Mouse (Mus musculus): ENCODE results near the gene Gm9803. TPM values are rescaled to one million over a fixed set of nuclear protein-coding genes. Genes with fewer than 3 reads are reported as not detected.

Gene Gm9803
- polyA plus RNA-seq, 1 experiment from 2014 or later, result 14.3 TPM

GRCm38 (mm10) chr10:43561311-43561710, 37.4 kb downstream of the Gm9803 start:
- H3K36me3 ChIP-seq (ENCODE audit: control insufficient read depth, insufficient read depth, low read length), result no peaks in the 10 kb centered on the region
- TF ChIP-seq CTCF (IDR thresholded peaks at IDR 0.05; ENCODE audit: low read depth), result peak; percentile 16; the same call in 1 of the 2 replicates
- TF ChIP-seq EP300 (optimal IDR thresholded peaks at IDR 0.05), result no peak
- 92% methylated on average over 2 of the region's 2 CpGs for WGBS
- DNase-seq (ENCODE audit: low spot score) (no peak), ATAC-seq (ENCODE audit: low FRiP score, low TSS enrichment) (no peak)
- H3K4me3 ChIP-seq (ENCODE audit: low read depth, low read length), result no peak overlapping the region
- no peak overlapping the region for H3K9ac ChIP-seq (ENCODE audit: low read length)
- no peak overlapping the region for H3K4me2 ChIP-seq (replicated peaks; ENCODE audit: low read depth)
- H3K4me1 ChIP-seq (replicated peaks; ENCODE audit: control insufficient read depth, insufficient read depth), result no peaks in the 10 kb centered on the region
- H3K27me3 ChIP-seq (ENCODE audit: control insufficient read depth, insufficient read depth, low read length), result no peaks in the 10 kb centered on the region
- no peaks in the 10 kb centered on the region for H3K9me3 ChIP-seq (ENCODE audit: control insufficient read depth, low read length)
- no peak overlapping the region for H3K27ac ChIP-seq (replicated peaks)

Other genes starting within 250 kb of the Gm9803 start
- 0.61 and 0.97 TPM in 2 replicates for gene Bend3, start 45.3 kb upstream of the Gm9803 start, polyA plus RNA-seq (2015; fragmentation: Nextera tagmentation; extraction: Ambion mirVana)
- 47.0 and 48.9 TPM in 2 replicates for gene 1700021F05Rik, start 16.9 kb downstream of the Gm9803 start, polyA plus RNA-seq (2015; fragmentation: Nextera tagmentation; extraction: Ambion mirVana)
- gene Cd24a, start 54.2 kb downstream of the Gm9803 start, polyA plus RNA-seq (2015; fragmentation: Nextera tagmentation; extraction: Ambion mirVana), result 397 and 409 TPM in 2 replicates

All from stomach, postnatal 0 days (tissue).